Mouse (Mus musculus): ENCODE measurements at regions not wholly inside any gene's neighbourhood (a gene's known extent, or its start where the extent isn't known, plus 50 kb on each side); places are given as distances from the start of the nearest gene placed in this dataset.

- Histone ChIP-seq H3K4me2 (no peak overlapping the region), H3K9me3 (ENCODE audit: control insufficient read depth, low read length) (no peaks in the 10 kb centered on the region), H3K27ac (ENCODE audit: low read depth, low read length) (no peak overlapping the region), H3K27me3 (replicated peaks; ENCODE audit: control insufficient read depth, insufficient read depth, low read length) (no peaks in the 10 kb centered on the region), H3K9ac (ENCODE audit: low read depth, low read length) (no peak overlapping the region), H3K36me3 (ENCODE audit: control insufficient read depth, insufficient read depth, low read length) (no peaks in the 10 kb centered on the region), H3K4me1 (replicated peaks; ENCODE audit: control insufficient read depth, insufficient read depth, low read length) (no peaks in the 10 kb centered on the region), H3K4me3 (ENCODE audit: low read depth, low read length) (no peak overlapping the region)
- ATAC-seq (replicated peaks; ENCODE audit: low FRiP score) = no peak
- DNase-seq (ENCODE audit: low spot score) = no peak
- WGBS = 70% methylated on average over 3 of the region's 3 CpGs
Observed at GRCm38 (mm10) chr4:87702290-87702689, 330.9 kb downstream of the Mllt3 start.

DNA sequence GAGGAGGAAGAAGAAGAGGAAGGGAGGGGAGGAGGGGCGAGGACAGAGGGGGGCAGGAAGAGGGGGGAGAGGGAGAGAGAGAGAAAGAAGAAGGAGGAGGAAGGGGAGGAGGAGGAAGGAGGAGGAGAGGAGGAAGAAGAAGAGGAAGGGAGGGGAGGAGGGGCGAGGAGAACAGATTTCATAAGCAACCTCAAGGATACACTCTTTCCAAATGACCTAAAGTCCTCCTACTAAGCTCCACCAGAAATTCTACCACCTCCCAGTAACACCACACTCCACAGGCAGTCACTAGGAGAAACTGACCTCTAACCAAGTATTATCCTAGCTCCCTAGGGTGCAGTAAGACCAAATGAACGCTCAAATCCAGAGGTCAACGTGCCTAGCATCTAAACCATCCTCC lies 332.1 kb downstream of the Mllt3 start:
- ATAC-seq (replicated peaks; ENCODE audit: low FRiP score) (no peak), DNase-seq (ENCODE audit: low spot score) (no peak)
- Histone ChIP-seq H3K4me2 (no peak overlapping the region), H3K9me3 (ENCODE audit: control insufficient read depth, low read length) (no peaks in the 10 kb centered on the region), H3K9ac (ENCODE audit: low read depth, low read length) (no peak overlapping the region), H3K4me3 (ENCODE audit: low read depth, low read length) (no peak overlapping the region), H3K36me3 (ENCODE audit: control insufficient read depth, insufficient read depth, low read length) (no peaks in the 10 kb centered on the region), H3K27ac (ENCODE audit: low read depth, low read length) (no peak overlapping the region), H3K27me3 (replicated peaks; ENCODE audit: control insufficient read depth, insufficient read depth, low read length) (no peaks in the 10 kb centered on the region), H3K4me1 (replicated peaks; ENCODE audit: control insufficient read depth, insufficient read depth, low read length) (no peaks in the 10 kb centered on the region)
- 66% methylated on average over 4 of the region's 4 CpGs for WGBS

DNA sequence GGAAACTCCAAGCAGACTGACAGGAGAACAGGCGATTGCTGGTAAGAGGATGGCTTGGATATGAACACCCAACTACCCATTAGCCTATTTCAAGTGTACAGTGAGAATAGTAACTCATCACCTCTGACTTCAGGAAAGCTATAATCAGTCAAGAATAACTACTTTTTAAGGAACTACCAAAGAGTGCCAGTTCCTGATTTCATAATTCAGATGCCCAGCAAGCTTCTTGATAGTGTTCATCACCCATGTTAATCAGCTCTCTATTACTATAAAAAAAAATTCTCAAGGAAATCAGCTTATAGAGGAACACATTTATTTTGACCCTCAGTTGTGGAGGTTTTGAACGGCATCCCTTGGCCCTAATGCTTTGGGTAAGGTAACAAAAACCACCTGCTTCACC lies 332.7 kb downstream of the Mllt3 start:
- no peak for DNase-seq (ENCODE audit: low spot score)
- no peaks in the 10 kb centered on the region for H3K27me3 ChIP-seq (replicated peaks; ENCODE audit: control insufficient read depth, insufficient read depth, low read length)

DNA sequence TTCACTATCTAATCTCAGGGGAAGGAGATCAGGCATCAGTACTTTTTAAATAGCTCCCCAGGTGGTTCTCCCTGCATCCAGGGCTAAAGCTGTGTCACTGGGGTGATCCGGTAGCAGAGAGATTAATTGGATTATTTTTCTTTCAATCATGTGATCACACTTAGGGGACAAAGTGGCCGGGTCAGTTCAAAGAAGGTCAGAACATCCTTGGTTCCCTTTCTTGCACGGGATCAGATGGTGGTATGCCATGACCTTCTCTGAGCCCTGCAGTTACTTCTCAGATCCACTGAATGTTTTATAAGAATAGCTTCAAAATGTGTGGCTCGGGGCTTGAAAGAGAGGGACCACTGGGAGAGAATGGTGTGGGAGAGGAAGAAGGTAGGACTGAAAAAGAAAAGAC lies 333.6 kb downstream of the Mllt3 start:
- DNase-seq (ENCODE audit: low spot score) = no peak
- no peaks in the 10 kb centered on the region for H3K9me3 ChIP-seq (ENCODE audit: control insufficient read depth, low read length)
- no peak overlapping the region for H3K4me2 ChIP-seq
- no peaks in the 10 kb centered on the region for H3K27me3 ChIP-seq (replicated peaks; ENCODE audit: control insufficient read depth, insufficient read depth, low read length)
- H3K4me3 ChIP-seq (ENCODE audit: low read depth, low read length) = no peak overlapping the region
- WGBS = 58% methylated on average over 4 of the region's 4 CpGs
- H3K27ac ChIP-seq (ENCODE audit: low read depth, low read length) = no peak overlapping the region
- no peaks in the 10 kb centered on the region for H3K36me3 ChIP-seq (ENCODE audit: control insufficient read depth, insufficient read depth, low read length)
- no peak overlapping the region for H3K9ac ChIP-seq (ENCODE audit: low read depth, low read length)
- no peaks in the 10 kb centered on the region for H3K4me1 ChIP-seq (replicated peaks; ENCODE audit: control insufficient read depth, insufficient read depth, low read length)
- no peak for ATAC-seq (replicated peaks; ENCODE audit: low FRiP score)

More for the DNA sequence above, 332.7 kb downstream of the Mllt3 start:
- Histone ChIP-seq H3K9ac (ENCODE audit: low read depth, low read length) (no peak overlapping the region), H3K27ac (ENCODE audit: low read depth, low read length) (no peak overlapping the region), H3K36me3 (ENCODE audit: control insufficient read depth, insufficient read depth, low read length) (no peaks in the 10 kb centered on the region), H3K9me3 (ENCODE audit: control insufficient read depth, low read length) (no peaks in the 10 kb centered on the region), H3K4me1 (replicated peaks; ENCODE audit: control insufficient read depth, insufficient read depth, low read length) (no peaks in the 10 kb centered on the region), H3K4me3 (ENCODE audit: low read depth, low read length) (no peak overlapping the region), H3K4me2 (no peak overlapping the region)
- ATAC-seq (replicated peaks; ENCODE audit: low FRiP score) = no peak
- WGBS = 72% methylated on average over 2 of the region's 2 CpGs

- Histone ChIP-seq H3K9me3 (ENCODE audit: control insufficient read depth, low read length) (no peaks in the 10 kb centered on the region), H3K27ac (ENCODE audit: low read depth, low read length) (no peak overlapping the region), H3K9ac (ENCODE audit: low read depth, low read length) (no peak overlapping the region), H3K4me1 (replicated peaks; ENCODE audit: control insufficient read depth, insufficient read depth, low read length) (no peaks in the 10 kb centered on the region), H3K36me3 (ENCODE audit: control insufficient read depth, insufficient read depth, low read length) (no peaks in the 10 kb centered on the region), H3K4me3 (ENCODE audit: low read depth, low read length) (no peak overlapping the region), H3K4me2 (no peak overlapping the region), H3K27me3 (replicated peaks; ENCODE audit: control insufficient read depth, insufficient read depth, low read length) (no peaks in the 10 kb centered on the region)
- ATAC-seq (replicated peaks; ENCODE audit: low FRiP score) (no peak), DNase-seq (ENCODE audit: low spot score) (no peak)
- WGBS = 49% methylated on average over 3 of the region's 3 CpGs
Observed at GRCm38 (mm10) chr4:87698750-87699149, 334.4 kb downstream of the Mllt3 start.

DNA sequence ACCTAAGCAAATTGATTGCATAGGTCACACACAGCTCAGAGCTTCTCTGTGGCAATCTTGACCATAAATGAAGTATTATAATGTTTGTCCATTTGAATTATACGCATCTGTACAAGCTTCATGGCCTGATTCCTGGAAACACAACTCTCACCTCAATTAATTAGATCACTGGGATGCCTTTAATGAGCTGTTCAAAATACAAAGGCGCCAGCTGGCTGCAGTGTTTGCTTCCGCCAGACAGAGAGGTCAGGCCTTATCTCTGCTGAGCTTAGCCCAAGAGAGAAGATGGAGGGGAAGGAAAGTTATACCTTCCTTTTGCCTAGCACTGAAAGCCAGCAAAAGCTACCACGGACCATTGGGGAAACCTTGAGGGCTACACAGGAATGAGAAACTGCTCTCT lies 336.2 kb downstream of the Mllt3 start:
- ATAC-seq (replicated peaks; ENCODE audit: low FRiP score) (no peak), DNase-seq (ENCODE audit: low spot score) (no peak)
- H3K4me3 ChIP-seq (ENCODE audit: low read depth, low read length) = no peak overlapping the region
- H3K9me3 ChIP-seq (ENCODE audit: control insufficient read depth, low read length) = no peaks in the 10 kb centered on the region
- no peaks in the 10 kb centered on the region for H3K4me1 ChIP-seq (replicated peaks; ENCODE audit: control insufficient read depth, insufficient read depth, low read length)
- no peak overlapping the region for H3K4me2 ChIP-seq
- no peaks in the 10 kb centered on the region for H3K36me3 ChIP-seq (ENCODE audit: control insufficient read depth, insufficient read depth, low read length)
- WGBS = 69% methylated on average over 4 of the region's 4 CpGs
- H3K27me3 ChIP-seq (replicated peaks; ENCODE audit: control insufficient read depth, insufficient read depth, low read length) = no peaks in the 10 kb centered on the region
- H3K9ac ChIP-seq (ENCODE audit: low read depth, low read length) = no peak overlapping the region
- no peak overlapping the region for H3K27ac ChIP-seq (ENCODE audit: low read depth, low read length)

DNA sequence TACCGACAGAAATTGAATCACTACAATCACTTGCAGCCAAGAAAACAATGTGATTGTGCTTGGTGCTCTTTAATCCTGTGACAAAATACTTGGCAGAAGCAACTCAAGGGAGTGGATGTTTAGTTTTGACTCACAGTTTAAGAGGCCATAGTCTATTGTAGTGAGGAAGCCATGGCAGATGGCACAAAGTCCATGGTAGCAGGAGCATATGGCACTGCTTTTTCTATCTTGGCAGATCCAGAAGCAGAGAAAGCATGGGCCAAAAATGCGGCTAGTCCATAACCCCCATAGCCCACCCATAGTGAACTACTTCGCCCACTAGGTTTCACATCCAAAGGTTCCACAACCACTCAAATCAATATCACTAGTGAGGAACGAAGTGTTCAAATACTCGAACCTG lies 337.4 kb downstream of the Mllt3 start:
- 84% methylated on average over 5 of the region's 5 CpGs for WGBS
- H3K4me3 ChIP-seq (ENCODE audit: low read depth, low read length) = no peak overlapping the region
- DNase-seq (ENCODE audit: low spot score) (no peak), ATAC-seq (replicated peaks; ENCODE audit: low FRiP score) (no peak)
- no peak overlapping the region for H3K4me2 ChIP-seq
- no peaks in the 10 kb centered on the region for H3K4me1 ChIP-seq (replicated peaks; ENCODE audit: control insufficient read depth, insufficient read depth, low read length)
- H3K27me3 ChIP-seq (replicated peaks; ENCODE audit: control insufficient read depth, insufficient read depth, low read length) = no peaks in the 10 kb centered on the region
- H3K27ac ChIP-seq (ENCODE audit: low read depth, low read length) = no peak overlapping the region
- no peak overlapping the region for H3K9ac ChIP-seq (ENCODE audit: low read depth, low read length)
- H3K9me3 ChIP-seq (ENCODE audit: control insufficient read depth, low read length) = no peaks in the 10 kb centered on the region
- H3K36me3 ChIP-seq (ENCODE audit: control insufficient read depth, insufficient read depth, low read length) = no peaks in the 10 kb centered on the region

DNA sequence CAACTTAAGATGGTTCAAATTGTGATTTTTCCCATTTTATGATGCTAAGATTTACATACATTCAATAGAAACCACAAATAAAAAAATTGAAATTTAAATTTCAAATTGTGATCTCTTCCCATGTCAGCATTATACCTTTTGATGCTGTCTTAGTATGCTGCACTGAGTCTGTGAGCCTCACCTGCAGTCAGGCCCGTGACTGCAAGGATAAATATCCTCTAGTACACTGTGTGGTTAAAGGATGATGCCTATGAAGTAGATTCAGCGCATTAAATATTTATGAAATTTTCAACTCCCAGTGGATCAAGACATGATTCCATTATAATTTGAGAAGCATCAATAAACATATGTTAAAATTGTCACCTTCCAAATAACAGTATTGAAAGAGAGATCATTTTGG lies 340.4 kb downstream of the Mllt3 start:
- ATAC-seq (replicated peaks; ENCODE audit: low FRiP score) (no peak), DNase-seq (ENCODE audit: low spot score) (no peak)
- Histone ChIP-seq H3K27ac (ENCODE audit: low read depth, low read length) (no peak overlapping the region), H3K9me3 (ENCODE audit: control insufficient read depth, low read length) (no peaks in the 10 kb centered on the region), H3K36me3 (ENCODE audit: control insufficient read depth, insufficient read depth, low read length) (no peaks in the 10 kb centered on the region), H3K4me2 (no peak overlapping the region), H3K27me3 (replicated peaks; ENCODE audit: control insufficient read depth, insufficient read depth, low read length) (no peaks in the 10 kb centered on the region), H3K4me1 (replicated peaks; ENCODE audit: control insufficient read depth, insufficient read depth, low read length) (no peaks in the 10 kb centered on the region), H3K9ac (ENCODE audit: low read depth, low read length) (no peak overlapping the region), H3K4me3 (ENCODE audit: low read depth, low read length) (no peak overlapping the region)
- WGBS = 78% methylated on average over 2 of the region's 2 CpGs

- no peaks in the 10 kb centered on the region for H3K27me3 ChIP-seq (replicated peaks; ENCODE audit: control insufficient read depth, insufficient read depth, low read length)
- H3K36me3 ChIP-seq (ENCODE audit: control insufficient read depth, insufficient read depth, low read length) = no peaks in the 10 kb centered on the region
- no peak overlapping the region for H3K4me2 ChIP-seq
- no peak overlapping the region for H3K27ac ChIP-seq (ENCODE audit: low read depth, low read length)
- H3K4me1 ChIP-seq (replicated peaks; ENCODE audit: control insufficient read depth, insufficient read depth, low read length) = no peaks in the 10 kb centered on the region
- H3K4me3 ChIP-seq (ENCODE audit: low read depth, low read length) = no peak overlapping the region
- WGBS = 78% methylated on average over 1 of the region's 1 CpGs
- H3K9ac ChIP-seq (ENCODE audit: low read depth, low read length) = no peak overlapping the region
- DNase-seq (ENCODE audit: low spot score) (no peak), ATAC-seq (replicated peaks; ENCODE audit: low FRiP score) (no peak)
- H3K9me3 ChIP-seq (ENCODE audit: control insufficient read depth, low read length) = no peaks in the 10 kb centered on the region
Observed at GRCm38 (mm10) chr4:87684952-87685351, 348.2 kb downstream of the Mllt3 start.

Measured in liver, embryonic 11.5 days (tissue).